Mouse (Mus musculus) liver, postnatal 0 days (tissue): ENCODE results near the gene Arhgap45. TPM values are rescaled to one million over a fixed set of nuclear protein-coding genes. Genes with fewer than 3 reads are reported as not detected.

Experiments used
- ATAC-seq: fragments of 200-750 bp; cut with Nextera tagmentation; 2 replicates; pipeline ENCODE4 v1.8.0; 2017; ENCODE audit warnings: mild to moderate bottlenecking, moderate library complexity
- DNase-seq: peaks from one replicate; pipeline ENCODE4 v3.0.0-alpha.2; 2016
- H3K27ac ChIP-seq: fragments of 300-500 bp; sonication (generic); 2 replicates; pipeline ENCODE4 v1.5.1; 2014; ENCODE audit warnings: antibody characterized with exemption, moderate library complexity, mild to moderate bottlenecking, low read depth
- H3K27me3 ChIP-seq: fragments of 300-500 bp; sonication (generic); 2 replicates; pipeline ENCODE4 v1.6.1; 2014; ENCODE audit warnings: low read length, control low read depth, mixed read lengths; ENCODE audit not compliant: insufficient read depth
- H3K36me3 ChIP-seq: fragments of 300-500 bp; sonication (generic); replicated peaks from 2 replicates; pipeline ENCODE4 v1.6.1; 2014; ENCODE audit warnings: mild to moderate bottlenecking, control low read depth, low read length, moderate library complexity, mixed read lengths; ENCODE audit not compliant: insufficient read depth
- H3K4me1 ChIP-seq: fragments of 300-500 bp; sonication (generic); 2 replicates; pipeline ENCODE4 v1.6.1; 2014; ENCODE audit warnings: antibody characterized with exemption, mild to moderate bottlenecking, control low read depth; ENCODE audit not compliant: insufficient read depth
- H3K4me2 ChIP-seq: fragments of 300-500 bp; sonication (generic); 2 replicates; pipeline ENCODE4 v1.6.1; 2014; ENCODE audit warnings: low read depth, mild to moderate bottlenecking, low read length, moderate library complexity, mixed read lengths
- H3K4me3 ChIP-seq: fragments of 300-500 bp; sonication (generic); 2 replicates; pipeline ENCODE4 v1.5.1; 2014; ENCODE audit warnings: low read depth, low read length
- H3K9ac ChIP-seq: fragments of 300-500 bp; sonication (generic); replicated peaks from 2 replicates; pipeline ENCODE4 v1.6.1; 2014; ENCODE audit warnings: mild to moderate bottlenecking, moderate library complexity
- H3K9me3 ChIP-seq: fragments of 300-500 bp; sonication (generic); 2 replicates; pipeline ENCODE4 v1.6.1; 2016; ENCODE audit warnings: mild to moderate bottlenecking, control low read depth, low read length, mixed read lengths
- CTCF ChIP-seq: sonication (generic); IDR thresholded peaks from 2 replicates; pipeline ENCODE4 v1.5.1; 2016; ENCODE audit warnings: antibody characterized with exemption, low read depth
- EP300 ChIP-seq: IDR thresholded peaks from 2 replicates; pipeline ENCODE4 v1.6.1; 2016; ENCODE audit warnings: antibody characterized with exemption, low read depth, mild to moderate bottlenecking
- WGBS: fragments of 180-500 bp; shearing (Covaris S2); extraction: QIAGEN DNeasy Blood & Tissue Kit; methylation state at CpG from one replicate; pipeline ENCODE4 v1.1.7; 2014; ENCODE audit not compliant: insufficient replicate concordance; 5-methylcytosine and 5-hydroxymethylcytosine counted together
- polyA plus RNA-seq: library from polyadenylated mRNA; unstranded; fragments of >200 nt; fragmentation: Nextera tagmentation; extraction: Ambion mirVana; gene quantifications from 2 replicates; pipeline ENCODE4 v1.2.1, GENCODE M21; 2015

The Arhgap45 gene
- polyA plus RNA-seq, 1 experiment from 2014 or later = 14.2 TPM

GRCm38 (mm10) chr10:80020603-80021319, 4.3 kb downstream of the Arhgap45 start:
- H3K9ac ChIP-seq = no peak overlapping the region
- H3K4me2 ChIP-seq = no peak overlapping the region
- H3K27me3 ChIP-seq = peaks cover 4% of the 10 kb centered on the region; the same call in 1 of the 2 replicates
- peak; percentile 11 for TF ChIP-seq CTCF
- no peak for TF ChIP-seq EP300
- H3K27ac ChIP-seq = no peak overlapping the region
- WGBS = 79% methylated on average over 18 of the region's 18 CpGs
- H3K9me3 ChIP-seq = no peaks in the 10 kb centered on the region
- H3K4me3 ChIP-seq = no peak overlapping the region
- DNase-seq (no peak), ATAC-seq (no peak)
- peaks cover 30% of the 10 kb centered on the region for H3K36me3 ChIP-seq
- H3K4me1 ChIP-seq = peaks cover 36% of the 10 kb centered on the region

- Histone ChIP-seq H3K36me3 (peaks cover 33% of the 10 kb centered on the region), H3K4me3 (no peak overlapping the region), H3K4me1 (peaks cover 34% of the 10 kb centered on the region), H3K9me3 (no peaks in the 10 kb centered on the region), H3K27me3 (peaks cover 4% of the 10 kb centered on the region; the same call in 1 of the 2 replicates), H3K9ac (no peak overlapping the region), H3K27ac (no peak overlapping the region), H3K4me2 (no peak overlapping the region)
- no peak for ATAC-seq
- 89% methylated on average over 13 of the region's 13 CpGs for WGBS
- DNase-seq = no peak
- TF ChIP-seq EP300 (no peak), CTCF (no peak)
Measured at GRCm38 (mm10) chr10:80021320-80021641, 4.8 kb downstream of the Arhgap45 start.

GRCm38 (mm10) chr10:80022164-80022563, 5.7 kb downstream of the Arhgap45 start:
- H3K4me2 ChIP-seq = no peak overlapping the region
- TF ChIP-seq EP300 = no peak
- no peak for TF ChIP-seq CTCF
- peaks cover 33% of the 10 kb centered on the region for H3K4me1 ChIP-seq
- H3K9ac ChIP-seq = no peak overlapping the region
- ATAC-seq = no peak
- peaks cover 4% of the 10 kb centered on the region; the same call in 1 of the 2 replicates for H3K27me3 ChIP-seq
- no peak overlapping the region for H3K4me3 ChIP-seq
- no peak overlapping the region for H3K27ac ChIP-seq
- DNase-seq = no peak
- H3K9me3 ChIP-seq = no peaks in the 10 kb centered on the region
- H3K36me3 ChIP-seq = peaks cover 42% of the 10 kb centered on the region
- 80% methylated on average over 12 of the region's 12 CpGs for WGBS

- no peak overlapping the region for H3K9ac ChIP-seq
- WGBS = 91% methylated on average over 8 of the region's 8 CpGs
- H3K9me3 ChIP-seq = no peaks in the 10 kb centered on the region
- no peak for ATAC-seq
- no peak overlapping the region for H3K4me2 ChIP-seq
- no peak overlapping the region for H3K27ac ChIP-seq
- peaks cover 4% of the 10 kb centered on the region; the same call in 1 of the 2 replicates for H3K27me3 ChIP-seq
- DNase-seq = no peak
- TF ChIP-seq EP300 = no peak
- no peak for TF ChIP-seq CTCF
- H3K4me1 ChIP-seq = peaks cover 31% of the 10 kb centered on the region
- H3K4me3 ChIP-seq = no peak overlapping the region
- H3K36me3 ChIP-seq = peaks cover 49% of the 10 kb centered on the region
Measured at GRCm38 (mm10) chr10:80022806-80023205, 6.4 kb downstream of the Arhgap45 start.

GRCm38 (mm10) chr10:80023758-80024157, 7.3 kb downstream of the Arhgap45 start:
- Histone ChIP-seq H3K4me3 (no peak overlapping the region), H3K9ac (no peak overlapping the region; the same call in 1 of the 2 replicates), H3K27ac (peak overlapping the region; percentile 59), H3K27me3 (peaks cover 4% of the 10 kb centered on the region; the same call in 1 of the 2 replicates), H3K4me1 (peaks cover 29% of the 10 kb centered on the region), H3K36me3 (peaks cover 54% of the 10 kb centered on the region), H3K9me3 (no peaks in the 10 kb centered on the region), H3K4me2 (peak overlapping the region; percentile 16; the same call in 1 of the 2 replicates)
- no peak for ATAC-seq
- no peak for DNase-seq
- no peak for TF ChIP-seq EP300
- TF ChIP-seq CTCF = no peak
- WGBS = 71% methylated on average over 5 of the region's 5 CpGs

- peaks cover 4% of the 10 kb centered on the region; the same call in 1 of the 2 replicates for H3K27me3 ChIP-seq
- no peak overlapping the region for H3K4me3 ChIP-seq
- 69% methylated on average over 15 of the region's 15 CpGs for WGBS
- H3K4me2 ChIP-seq = peak overlapping the region; percentile 16; the same call in 1 of the 2 replicates
- peak overlapping the region; percentile 59 for H3K27ac ChIP-seq
- DNase-seq (no peak), ATAC-seq (0 out of 2 replicates have a peak, but pooled peaks have one; percentile 8)
- TF ChIP-seq CTCF (no peak), EP300 (no peak)
- peaks cover 59% of the 10 kb centered on the region for H3K36me3 ChIP-seq
- H3K4me1 ChIP-seq = peaks cover 22% of the 10 kb centered on the region
- no peaks in the 10 kb centered on the region for H3K9me3 ChIP-seq
- peak overlapping the region; percentile 28; the same call in 1 of the 2 replicates for H3K9ac ChIP-seq
Measured at GRCm38 (mm10) chr10:80024229-80025043, 8.0 kb downstream of the Arhgap45 start.
